In genomic region chr8:70647343-70648163, GRCm38 (mm10) we compare ENCODE assay signal across 8 mouse cellular contexts. TPM values are rescaled to one million over a fixed set of nuclear protein-coding genes. Genes with fewer than 3 reads are reported as not detected.
A peak's percentile ranks its signal among the peaks of the same experiment; 100 is the strongest.
DNase-seq lines count a peak whose midpoint lies in the region; ATAC-seq and TF ChIP-seq lines count a peak whose summit lies in the region.

No protein-coding gene starts in this region.

- no peak overlapping the region for H3K4me2 ChIP-seq in hindbrain, embryonic 13.5 days
- H3K4me2 ChIP-seq in limb, embryonic 15.5 days: no peak overlapping the region

- H3K9ac ChIP-seq in hindbrain, embryonic 13.5 days: peak overlapping the region; percentile 51
- H3K9ac ChIP-seq in limb, embryonic 15.5 days: no peak overlapping the region

- peak; percentile 25 for DNase-seq in retina, embryonic 14.5 days (ENCODE audit: low spot score)
- DNase-seq in retina, postnatal 1 day: no peak
- no peak for DNase-seq in urinary bladder, postnatal 36 days (ENCODE audit: low spot score in 2 of 2)
- DNase-seq in gastrocnemius, adult 18-20 months (ENCODE audit: low spot score): no peak
- no peak for DNase-seq in layer of hippocampus, adult 2 months (ENCODE audit: low spot score in 2 of 2)
- DNase-seq in left cerebral cortex, adult 11 months (ENCODE audit: low spot score): no peak

- WGBS in hindbrain, embryonic 13.5 days: 38% methylated on average over 8 of the region's 8 CpGs
- WGBS in limb, embryonic 15.5 days: 46% methylated on average over 8 of the region's 8 CpGs

- H3K4me3 ChIP-seq in hindbrain, embryonic 13.5 days: no peak overlapping the region
- no peak overlapping the region for H3K4me3 ChIP-seq in limb, embryonic 15.5 days
- no peak overlapping the region for H3K4me3 ChIP-seq in layer of hippocampus, adult 2 months

- H3K36me3 ChIP-seq in hindbrain, embryonic 13.5 days: peaks cover 24% of the 10 kb centered on the region
- H3K36me3 ChIP-seq in limb, embryonic 15.5 days: peaks cover 29% of the 10 kb centered on the region

- no peaks in the 10 kb centered on the region for H3K27me3 ChIP-seq in hindbrain, embryonic 13.5 days
- H3K27me3 ChIP-seq in limb, embryonic 15.5 days: no peaks in the 10 kb centered on the region

- no peak for TF ChIP-seq CTCF in layer of hippocampus, adult 2 months (conservative IDR thresholded peaks at IDR 0.05)

- ATAC-seq in hindbrain, embryonic 13.5 days (ENCODE audit: low FRiP score): no peak
- ATAC-seq in limb, embryonic 15.5 days (ENCODE audit: insufficient number of reproducible peaks, low FRiP score, low TSS enrichment, low read depth): no peak

- H3K9me3 ChIP-seq in hindbrain, embryonic 13.5 days: no peaks in the 10 kb centered on the region
- H3K9me3 ChIP-seq in limb, embryonic 15.5 days: no peaks in the 10 kb centered on the region

- peak overlapping the region; percentile 55 for H3K27ac ChIP-seq in hindbrain, embryonic 13.5 days
- peak overlapping the region; percentile 54 for H3K27ac ChIP-seq in limb, embryonic 15.5 days
- H3K27ac ChIP-seq in layer of hippocampus, adult 2 months: no peak overlapping the region

- H3K4me1 ChIP-seq in hindbrain, embryonic 13.5 days (replicated peaks): peaks cover 56% of the 10 kb centered on the region
- H3K4me1 ChIP-seq in limb, embryonic 15.5 days: peaks cover 46% of the 10 kb centered on the region

RNA-seq across cellular contexts. Expression of gene Pgpep1, which starts 12.6 kb away (rescaled TPM):
- 103 and 105 TPM in 2 replicates for polyA plus RNA-seq in hindbrain, embryonic 13.5 days (2015; fragmentation: Nextera tagmentation; extraction: Ambion mirVana)
- polyA plus RNA-seq in limb, embryonic 15.5 days (2015; fragmentation: Nextera tagmentation; extraction: Ambion mirVana): 57.5 and 60.7 TPM in 2 replicates
- total RNA-seq in gastrocnemius, adult 18-20 months (2021): 10 to 100 TPM; 11.9 to 13.7 TPM
- total RNA-seq in layer of hippocampus, adult 2 months (2021): 10 to 100 TPM; 25.4 to 29.1 TPM

RNA-seq across cellular contexts. Expression of gene Gdf15, which starts 15.3 kb away (rescaled TPM):
- 0.12 and 0.14 TPM in 2 replicates for polyA plus RNA-seq in hindbrain, embryonic 13.5 days (2015; fragmentation: Nextera tagmentation; extraction: Ambion mirVana)
- 0.16 and 0.24 TPM in 2 replicates for polyA plus RNA-seq in limb, embryonic 15.5 days (2015; fragmentation: Nextera tagmentation; extraction: Ambion mirVana)
- under 1 TPM; 0.16 to 0.21 TPM for total RNA-seq in gastrocnemius, adult 18-20 months (2021)
- under 1 TPM in 1 of 2 experiments, not detected in 1; 0.25 TPM for total RNA-seq in layer of hippocampus, adult 2 months (2021)

RNA-seq across cellular contexts. Expression of gene Lsm4, which starts 25.5 kb away (rescaled TPM):
- polyA plus RNA-seq in hindbrain, embryonic 13.5 days (2015; fragmentation: Nextera tagmentation; extraction: Ambion mirVana): 191 and 193 TPM in 2 replicates
- polyA plus RNA-seq in limb, embryonic 15.5 days (2015; fragmentation: Nextera tagmentation; extraction: Ambion mirVana): 199 and 201 TPM in 2 replicates
- total RNA-seq in gastrocnemius, adult 18-20 months (2021): 10 to 100 TPM; 65.4 to 70.3 TPM
- 10 to 100 TPM; 58.2 to 61.8 TPM for total RNA-seq in layer of hippocampus, adult 2 months (2021)

RNA-seq across cellular contexts. Expression of gene Lrrc25, which starts 31.6 kb away (rescaled TPM):
- 1.5 and 1.9 TPM in 2 replicates for polyA plus RNA-seq in hindbrain, embryonic 13.5 days (2015; fragmentation: Nextera tagmentation; extraction: Ambion mirVana)
- polyA plus RNA-seq in limb, embryonic 15.5 days (2015; fragmentation: Nextera tagmentation; extraction: Ambion mirVana): 3.2 and 3.3 TPM in 2 replicates
- total RNA-seq in gastrocnemius, adult 18-20 months (2021): under 1 TPM; 0.23 to 0.64 TPM
- under 1 TPM; 0.54 to 0.97 TPM for total RNA-seq in layer of hippocampus, adult 2 months (2021)

RNA-seq across cellular contexts. Expression of gene Ssbp4, which starts 38.9 kb away (rescaled TPM):
- 122 and 132 TPM in 2 replicates for polyA plus RNA-seq in hindbrain, embryonic 13.5 days (2015; fragmentation: Nextera tagmentation; extraction: Ambion mirVana)
- polyA plus RNA-seq in limb, embryonic 15.5 days (2015; fragmentation: Nextera tagmentation; extraction: Ambion mirVana): 119 and 120 TPM in 2 replicates
- 10 to 100 TPM; 11.6 to 19.4 TPM for total RNA-seq in gastrocnemius, adult 18-20 months (2021)
- total RNA-seq in layer of hippocampus, adult 2 months (2021): 100 to 1,000 TPM; 274 to 297 TPM
